Mouse (Mus musculus): ENCODE measurements around the gene Sectm1b. TPM values are rescaled to one million over a fixed set of nuclear protein-coding genes. Genes with fewer than 3 reads are reported as not detected.
A peak's percentile ranks its signal among the peaks of the same experiment; 100 is the strongest.

Sectm1b gene
- polyA plus RNA-seq, 1 experiment from 2014 or later, result not detected

GRCm38 (mm10) chr11:121033118-121033517 lies 30.3 kb downstream of the Sectm1b start:
- Histone ChIP-seq H3K9me3 (ENCODE audit: control insufficient read depth, low read length) (no peaks in the 10 kb centered on the region), H3K4me3 (ENCODE audit: low read depth, low read length) (no peak overlapping the region), H3K27me3 (replicated peaks; ENCODE audit: control insufficient read depth, insufficient read depth, low read length) (no peaks in the 10 kb centered on the region; the same call in 1 of the 2 replicates), H3K36me3 (ENCODE audit: control insufficient read depth, insufficient read depth, low read length) (no peaks in the 10 kb centered on the region), H3K9ac (ENCODE audit: low read depth, low read length) (no peak overlapping the region), H3K27ac (ENCODE audit: low read depth, low read length) (no peak overlapping the region), H3K4me1 (replicated peaks; ENCODE audit: control insufficient read depth, insufficient read depth, low read length) (no peaks in the 10 kb centered on the region), H3K4me2 (no peak overlapping the region)
- ATAC-seq (replicated peaks; ENCODE audit: low FRiP score) (no peak), DNase-seq (ENCODE audit: low spot score) (no peak)
- WGBS, result 53% methylated on average over 5 of the region's 5 CpGs

DNA sequence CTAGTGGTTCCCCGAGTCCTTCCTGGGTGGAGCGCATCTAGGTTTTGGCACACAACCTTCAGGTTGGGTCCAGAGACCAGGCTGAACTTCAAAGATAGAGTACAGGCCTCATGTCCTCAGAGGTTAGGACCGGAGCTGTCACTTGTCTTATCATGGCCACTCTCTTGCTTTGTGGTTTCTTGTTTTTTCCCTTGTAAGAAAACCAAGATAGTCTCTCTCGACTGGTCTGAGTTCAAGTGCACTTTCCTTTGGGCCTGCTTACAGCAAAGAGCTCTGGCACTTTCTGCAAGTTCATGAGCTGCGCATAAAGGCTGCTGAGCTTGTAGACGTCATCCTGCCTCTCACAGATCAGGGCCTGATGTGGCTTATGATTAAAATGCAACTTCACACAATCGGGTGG lies 36.1 kb downstream of the Sectm1b start:
- Histone ChIP-seq H3K36me3 (ENCODE audit: control insufficient read depth, insufficient read depth, low read length) (no peaks in the 10 kb centered on the region), H3K9ac (ENCODE audit: low read depth, low read length) (no peak overlapping the region), H3K4me2 (no peak overlapping the region), H3K4me1 (replicated peaks; ENCODE audit: control insufficient read depth, insufficient read depth, low read length) (peaks cover 8% of the 10 kb centered on the region), H3K9me3 (ENCODE audit: control insufficient read depth, low read length) (no peaks in the 10 kb centered on the region), H3K27me3 (replicated peaks; ENCODE audit: control insufficient read depth, insufficient read depth, low read length) (no peaks in the 10 kb centered on the region; the same call in 1 of the 2 replicates), H3K27ac (ENCODE audit: low read depth, low read length) (no peak overlapping the region), H3K4me3 (ENCODE audit: low read depth, low read length) (no peak overlapping the region)
- no peak for DNase-seq (ENCODE audit: low spot score)
- WGBS, result 45% methylated on average over 7 of the region's 7 CpGs
- ATAC-seq (replicated peaks; ENCODE audit: low FRiP score), result peak; percentile 49; the same call in 1 of the 2 replicates

- WGBS, result 38% methylated on average over 6 of the region's 6 CpGs
- no peak overlapping the region for H3K4me3 ChIP-seq (ENCODE audit: low read depth, low read length)
- no peak overlapping the region for H3K9ac ChIP-seq (ENCODE audit: low read depth, low read length)
- no peaks in the 10 kb centered on the region for H3K36me3 ChIP-seq (ENCODE audit: control insufficient read depth, insufficient read depth, low read length)
- H3K4me2 ChIP-seq, result no peak overlapping the region
- no peaks in the 10 kb centered on the region for H3K27me3 ChIP-seq (replicated peaks; ENCODE audit: control insufficient read depth, insufficient read depth, low read length)
- H3K4me1 ChIP-seq (replicated peaks; ENCODE audit: control insufficient read depth, insufficient read depth, low read length), result peaks cover 8% of the 10 kb centered on the region
- ATAC-seq (replicated peaks; ENCODE audit: low FRiP score) (no peak), DNase-seq (ENCODE audit: low spot score) (no peak)
- H3K27ac ChIP-seq (ENCODE audit: low read depth, low read length), result no peak overlapping the region
- H3K9me3 ChIP-seq (ENCODE audit: control insufficient read depth, low read length), result no peaks in the 10 kb centered on the region
Observed at GRCm38 (mm10) chr11:121024163-121024562, 39.2 kb downstream of the Sectm1b start.

- Histone ChIP-seq H3K9me3 (ENCODE audit: control insufficient read depth, low read length) (no peaks in the 10 kb centered on the region), H3K4me1 (replicated peaks; ENCODE audit: control insufficient read depth, insufficient read depth, low read length) (peaks cover 5% of the 10 kb centered on the region; the same call in 1 of the 2 replicates), H3K4me3 (ENCODE audit: low read depth, low read length) (no peak overlapping the region), H3K9ac (ENCODE audit: low read depth, low read length) (no peak overlapping the region), H3K4me2 (no peak overlapping the region), H3K36me3 (ENCODE audit: control insufficient read depth, insufficient read depth, low read length) (no peaks in the 10 kb centered on the region), H3K27me3 (replicated peaks; ENCODE audit: control insufficient read depth, insufficient read depth, low read length) (no peaks in the 10 kb centered on the region), H3K27ac (ENCODE audit: low read depth, low read length) (no peak overlapping the region)
- WGBS, result 80% methylated on average over 5 of the region's 5 CpGs
- ATAC-seq (replicated peaks; ENCODE audit: low FRiP score) (no peak), DNase-seq (ENCODE audit: low spot score) (no peak)
Observed at GRCm38 (mm10) chr11:121019501-121019900, 43.9 kb downstream of the Sectm1b start.

- no peak overlapping the region for H3K27ac ChIP-seq (ENCODE audit: low read depth, low read length)
- no peak overlapping the region for H3K4me2 ChIP-seq
- H3K27me3 ChIP-seq (replicated peaks; ENCODE audit: control insufficient read depth, insufficient read depth, low read length), result no peaks in the 10 kb centered on the region
- peak; percentile 39 for DNase-seq (ENCODE audit: low spot score)
- peak; percentile 71; the same call in 1 of the 2 replicates for ATAC-seq (replicated peaks; ENCODE audit: low FRiP score)
- no peak overlapping the region for H3K9ac ChIP-seq (ENCODE audit: low read depth, low read length)
- no peaks in the 10 kb centered on the region for H3K4me1 ChIP-seq (replicated peaks; ENCODE audit: control insufficient read depth, insufficient read depth, low read length)
- no peaks in the 10 kb centered on the region for H3K9me3 ChIP-seq (ENCODE audit: control insufficient read depth, low read length)
- no peak overlapping the region for H3K4me3 ChIP-seq (ENCODE audit: low read depth, low read length)
- H3K36me3 ChIP-seq (ENCODE audit: control insufficient read depth, insufficient read depth, low read length), result no peaks in the 10 kb centered on the region
- 35% methylated on average over 3 of the region's 3 CpGs for WGBS
Observed at GRCm38 (mm10) chr11:121017703-121018102, 45.7 kb downstream of the Sectm1b start.

DNA sequence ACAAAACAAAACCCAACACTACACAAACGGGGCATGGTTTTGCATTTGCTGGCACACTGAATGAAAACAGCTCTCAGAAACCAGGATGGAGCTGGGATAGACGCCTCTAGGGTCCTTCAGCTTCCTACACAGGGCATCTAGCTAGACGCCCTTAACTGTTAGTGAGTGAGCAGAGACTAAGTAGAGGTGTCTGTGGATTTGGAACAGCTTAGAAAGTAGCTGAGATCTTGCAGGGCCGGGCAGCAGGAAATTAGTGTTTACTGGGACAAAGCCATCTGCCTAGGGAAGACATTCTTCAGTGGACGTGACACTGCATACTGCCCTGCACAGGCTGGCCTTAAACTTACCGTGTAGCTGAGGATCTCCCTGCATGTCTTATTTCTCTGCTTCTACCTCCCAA lies 47.9 kb downstream of the Sectm1b start:
- WGBS, result 57% methylated on average over 6 of the region's 6 CpGs
- no peaks in the 10 kb centered on the region for H3K9me3 ChIP-seq (ENCODE audit: control insufficient read depth, low read length)
- no peak overlapping the region for H3K27ac ChIP-seq (ENCODE audit: low read depth, low read length)
- H3K4me2 ChIP-seq, result no peak overlapping the region
- H3K4me3 ChIP-seq (ENCODE audit: low read depth, low read length), result no peak overlapping the region
- no peak overlapping the region for H3K9ac ChIP-seq (ENCODE audit: low read depth, low read length)
- ATAC-seq (replicated peaks; ENCODE audit: low FRiP score) (no peak), DNase-seq (ENCODE audit: low spot score) (no peak)
- H3K27me3 ChIP-seq (replicated peaks; ENCODE audit: control insufficient read depth, insufficient read depth, low read length), result no peaks in the 10 kb centered on the region
- H3K4me1 ChIP-seq (replicated peaks; ENCODE audit: control insufficient read depth, insufficient read depth, low read length), result no peaks in the 10 kb centered on the region
- no peaks in the 10 kb centered on the region for H3K36me3 ChIP-seq (ENCODE audit: control insufficient read depth, insufficient read depth, low read length)

GRCm38 (mm10) chr11:121014896-121015300 lies 48.5 kb downstream of the Sectm1b start:
- Histone ChIP-seq H3K4me2 (peak overlapping the region; percentile 42), H3K27me3 (replicated peaks; ENCODE audit: control insufficient read depth, insufficient read depth, low read length) (no peaks in the 10 kb centered on the region), H3K27ac (ENCODE audit: low read depth, low read length) (no peak overlapping the region), H3K9ac (ENCODE audit: low read depth, low read length) (no peak overlapping the region), H3K36me3 (ENCODE audit: control insufficient read depth, insufficient read depth, low read length) (no peaks in the 10 kb centered on the region), H3K4me3 (ENCODE audit: low read depth, low read length) (no peak overlapping the region), H3K9me3 (ENCODE audit: control insufficient read depth, low read length) (no peaks in the 10 kb centered on the region), H3K4me1 (replicated peaks; ENCODE audit: control insufficient read depth, insufficient read depth, low read length) (no peaks in the 10 kb centered on the region)
- ATAC-seq (replicated peaks; ENCODE audit: low FRiP score) (no peak), DNase-seq (ENCODE audit: low spot score) (no peak)
- WGBS, result 51% methylated on average over 19 of the region's 19 CpGs

GRCm38 (mm10) chr11:121013656-121014055 lies 49.7 kb downstream of the Sectm1b start:
- Histone ChIP-seq H3K4me3 (ENCODE audit: low read depth, low read length) (no peak overlapping the region), H3K4me1 (replicated peaks; ENCODE audit: control insufficient read depth, insufficient read depth, low read length) (no peaks in the 10 kb centered on the region), H3K9me3 (ENCODE audit: control insufficient read depth, low read length) (no peaks in the 10 kb centered on the region), H3K27ac (ENCODE audit: low read depth, low read length) (no peak overlapping the region), H3K9ac (ENCODE audit: low read depth, low read length) (no peak overlapping the region), H3K27me3 (replicated peaks; ENCODE audit: control insufficient read depth, insufficient read depth, low read length) (no peaks in the 10 kb centered on the region), H3K4me2 (no peak overlapping the region), H3K36me3 (ENCODE audit: control insufficient read depth, insufficient read depth, low read length) (no peaks in the 10 kb centered on the region)
- ATAC-seq (replicated peaks; ENCODE audit: low FRiP score) (no peak), DNase-seq (ENCODE audit: low spot score) (no peak)
- 76% methylated on average over 7 of the region's 7 CpGs for WGBS

DNA sequence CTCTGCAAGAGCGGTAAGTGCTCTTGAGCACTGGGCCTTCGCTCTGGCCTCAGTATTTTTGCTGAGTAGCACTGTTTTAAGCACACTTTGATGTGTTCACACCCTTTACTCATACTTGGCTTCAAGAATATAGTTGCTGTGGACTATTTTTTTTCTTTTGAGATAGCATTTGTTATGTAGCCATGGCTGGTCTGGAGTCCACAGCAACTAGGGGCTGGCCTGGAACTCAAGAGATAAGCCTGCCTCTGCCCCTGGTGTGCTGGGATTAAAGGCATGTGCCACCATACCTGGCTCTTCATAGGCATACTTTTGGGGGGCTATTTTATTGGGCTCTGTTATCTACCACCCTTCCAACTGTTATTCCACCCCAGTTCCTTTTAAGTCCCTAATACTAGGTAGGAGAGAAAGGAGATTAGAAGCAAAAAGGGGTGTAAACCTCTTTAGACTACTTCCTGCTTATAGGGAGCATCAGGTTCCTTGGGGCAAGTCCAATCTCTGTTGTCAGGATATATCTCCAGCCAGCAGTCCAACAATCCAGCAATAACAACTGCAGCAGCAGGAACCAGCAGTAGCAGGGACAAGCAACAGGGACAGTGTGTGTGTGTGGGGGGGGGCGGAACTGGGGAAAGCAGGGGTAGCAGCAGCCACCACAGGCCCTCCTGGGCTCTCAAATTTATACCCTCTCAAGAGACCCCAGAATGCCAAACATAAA lies 53.2 kb downstream of the Sectm1b start:
- no peaks in the 10 kb centered on the region for H3K36me3 ChIP-seq (ENCODE audit: control insufficient read depth, insufficient read depth, low read length)
- WGBS, result 87% methylated on average over 3 of the region's 3 CpGs
- H3K4me1 ChIP-seq (replicated peaks; ENCODE audit: control insufficient read depth, insufficient read depth, low read length), result no peaks in the 10 kb centered on the region
- H3K9me3 ChIP-seq (ENCODE audit: control insufficient read depth, low read length), result no peaks in the 10 kb centered on the region
- DNase-seq (ENCODE audit: low spot score) (no peak), ATAC-seq (replicated peaks; ENCODE audit: low FRiP score) (0 out of 2 replicates have a peak, but pooled peaks have one; percentile 36)
- no peak overlapping the region for H3K27ac ChIP-seq (ENCODE audit: low read depth, low read length)
- no peak overlapping the region for H3K4me3 ChIP-seq (ENCODE audit: low read depth, low read length)
- no peaks in the 10 kb centered on the region for H3K27me3 ChIP-seq (replicated peaks; ENCODE audit: control insufficient read depth, insufficient read depth, low read length)
- no peak overlapping the region for H3K9ac ChIP-seq (ENCODE audit: low read depth, low read length)
- no peak overlapping the region for H3K4me2 ChIP-seq
